In the genomic region with DNA sequence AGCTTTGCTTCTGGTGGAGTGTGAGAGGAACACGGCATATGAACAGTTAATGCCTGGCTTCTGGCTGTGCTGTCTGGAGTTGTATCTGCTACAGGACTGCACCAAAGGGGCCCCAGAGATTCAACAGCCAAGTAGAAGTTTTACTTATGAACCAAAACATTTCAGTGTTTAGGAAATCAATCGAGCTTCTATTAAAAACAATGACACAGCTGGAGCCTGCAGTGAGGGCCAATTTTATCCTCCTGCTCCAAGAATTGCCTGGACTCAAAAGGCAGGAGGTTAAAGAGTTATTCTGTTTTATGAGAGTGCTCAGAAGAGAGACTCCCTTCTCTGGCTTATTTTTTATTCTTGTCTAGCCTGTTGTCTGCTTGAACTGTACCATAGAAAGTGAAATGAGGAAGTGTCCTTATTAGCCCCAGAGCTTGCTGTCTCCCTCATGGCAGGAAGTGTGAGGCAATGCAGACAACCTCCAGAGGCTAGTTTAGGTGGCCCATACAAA, we compare ENCODE assay signal across 10 mouse cellular contexts.
DNase-seq lines count a peak whose midpoint lies in the region; ATAC-seq and TF ChIP-seq lines count a peak whose summit lies in the region.
"Had no signal": no experiment of that assay in that cellular context is flagged by ENCODE, and none has a peak within 500 bp of the region (broad histone marks: within the 10 kb centered on the region; RNA-seq: fewer than 3 reads in every experiment).

No protein-coding gene starts in this region.

- H3K27ac ChIP-seq in limb, embryonic 12.5 days, result no peak overlapping the region
- no peak overlapping the region for H3K27ac ChIP-seq in limb, embryonic 10.5 days
- H3K27ac ChIP-seq in liver, embryonic 14.5 days, result no peak overlapping the region
- H3K27ac ChIP-seq: embryonic facial prominence, embryonic 13.5 days had no signal

- no peak overlapping the region for H3K9ac ChIP-seq in limb, embryonic 12.5 days (replicated peaks)
- H3K9ac ChIP-seq in liver, embryonic 14.5 days (replicated peaks), result no peak overlapping the region
- H3K9ac ChIP-seq: embryonic facial prominence, embryonic 13.5 days had no signal

- no peak overlapping the region for H3K4me3 ChIP-seq in limb, embryonic 12.5 days (replicated peaks)
- H3K4me3 ChIP-seq in limb, embryonic 10.5 days, result no peak overlapping the region
- H3K4me3 ChIP-seq in liver, embryonic 14.5 days (ENCODE audit: insufficient read depth in 1 of 2, low read depth in 2 of 2, low read length in 2 of 2), result no peak overlapping the region
- H3K4me3 ChIP-seq: embryonic facial prominence, embryonic 13.5 days had no signal

- H3K4me1 ChIP-seq in limb, embryonic 12.5 days (replicated peaks), result peaks cover 12% of the 10 kb centered on the region; the same call in 1 of the 2 replicates
- peaks cover 25% of the 10 kb centered on the region for H3K4me1 ChIP-seq in limb, embryonic 10.5 days
- no peaks in the 10 kb centered on the region for H3K4me1 ChIP-seq in liver, embryonic 14.5 days (replicated peaks; ENCODE audit: control insufficient read depth in 2 of 2, insufficient read depth in 2 of 2, low read length in 1 of 2)

- no peaks in the 10 kb centered on the region for H3K9me3 ChIP-seq in limb, embryonic 12.5 days
- H3K9me3 ChIP-seq in limb, embryonic 10.5 days (replicated peaks), result no peaks in the 10 kb centered on the region
- no peaks in the 10 kb centered on the region for H3K9me3 ChIP-seq in liver, embryonic 14.5 days (ENCODE audit: control insufficient read depth, low read length)
- H3K9me3 ChIP-seq: embryonic facial prominence, embryonic 13.5 days had no signal

- no peak overlapping the region for H3K4me2 ChIP-seq in limb, embryonic 12.5 days
- no peak overlapping the region for H3K4me2 ChIP-seq in liver, embryonic 14.5 days (ENCODE audit: low read depth)
- H3K4me2 ChIP-seq: embryonic facial prominence, embryonic 13.5 days had no signal

- ATAC-seq in limb, embryonic 12.5 days (ENCODE audit: insufficient number of reproducible peaks, insufficient read depth, low FRiP score, low TSS enrichment, low read depth), result peak; percentile 72
- 0 out of 2 replicates have a peak, but pooled peaks have one; percentile 31 for ATAC-seq in liver, embryonic 14.5 days (ENCODE audit: insufficient read depth)

- TF ChIP-seq EP300 in liver, embryonic 14.5 days (IDR thresholded peaks at IDR 0.05; ENCODE audit: low read depth), result no peak

- H3K27me3 ChIP-seq in limb, embryonic 12.5 days, result no peaks in the 10 kb centered on the region
- H3K27me3 ChIP-seq in limb, embryonic 10.5 days (ENCODE audit: low read depth, poor library complexity, severe bottlenecking), result no peaks in the 10 kb centered on the region
- H3K27me3 ChIP-seq in liver, embryonic 14.5 days (ENCODE audit: control insufficient read depth, insufficient read depth, low read length), result no peaks in the 10 kb centered on the region
- no peaks in the 10 kb centered on the region for H3K27me3 ChIP-seq in splenic B cell, adult 2 months (ENCODE audit: control insufficient read depth, insufficient read depth, low read length, poor library complexity, severe bottlenecking)
- H3K27me3 ChIP-seq: CH12.LX; embryonic facial prominence, embryonic 13.5 days had no signal

- H3K36me3 ChIP-seq in limb, embryonic 12.5 days, result no peaks in the 10 kb centered on the region
- no peaks in the 10 kb centered on the region for H3K36me3 ChIP-seq in limb, embryonic 10.5 days
- H3K36me3 ChIP-seq in liver, embryonic 14.5 days (replicated peaks; ENCODE audit: control insufficient read depth, insufficient read depth, low read depth), result no peaks in the 10 kb centered on the region
- H3K36me3 ChIP-seq in splenic B cell, adult 2 months (ENCODE audit: control insufficient read depth, insufficient read depth, low read length, poor library complexity, severe bottlenecking), result no peaks in the 10 kb centered on the region
- H3K36me3 ChIP-seq: embryonic facial prominence, embryonic 13.5 days had no signal

- no peak for TF ChIP-seq CTCF in liver, embryonic 14.5 days (IDR thresholded peaks at IDR 0.05; ENCODE audit: low read depth)

- peak; percentile 1 for DNase-seq in cerebellum, adult 9-11 months
- no peak for DNase-seq in cerebellum, postnatal 4 days (ENCODE audit: low spot score in 2 of 2)
- DNase-seq in limb, embryonic 10.5 days (ENCODE audit: low spot score), result no peak
- peak; percentile 30 for DNase-seq in gastrocnemius, postnatal 25 days
- no peak for DNase-seq in liver, embryonic 14.5 days (ENCODE audit: low read depth in 3 of 3, low spot score in 3 of 3)
- peak; percentile 74 for DNase-seq in splenic B cell, adult 2 months (ENCODE audit: low read depth, low spot score)
- no peak for DNase-seq in thymus, postnatal 0 days (ENCODE audit: low spot score)

- 40% methylated on average over 2 of the region's 2 CpGs for whole genome bisulfite sequencing in limb, embryonic 12.5 days
- WGBS in limb, embryonic 10.5 days, result 61% methylated on average over 2 of the region's 2 CpGs
- WGBS in liver, embryonic 14.5 days (ENCODE audit: insufficient replicate concordance), result 33% methylated on average over 2 of the region's 2 CpGs

Comparison
In these comparisons a context has a peak if more than half of its experiments do, and no peak if none do; other contexts are left out.
1. DNase-seq: peak in cerebellum, adult 9-11 months (single experiment), gastrocnemius, postnatal 25 days (single experiment) and splenic B cell, adult 2 months (single experiment); none in cerebellum, postnatal 4 days (0 of 2), limb, embryonic 10.5 days (single experiment), liver, embryonic 14.5 days (0 of 3) and thymus, postnatal 0 days (single experiment).